Mouse (Mus musculus) cerebellum, adult 2 months (tissue): ENCODE results near the gene Rps2. TPM values are rescaled to one million over a fixed set of nuclear protein-coding genes. Genes with fewer than 3 reads are reported as not detected.

Experiments
- DNase-seq, 2 experiments: peaks; one replicate each; pipeline ENCODE4 v3.0.0; 2021
- H3K27ac ChIP-seq: fragments of 200-500 bp; 2 replicates; pipeline ENCODE4 v1.5.1; 2012; ENCODE audit warnings: low read length, control low read depth, inconsistent platforms; ENCODE audit not compliant: insufficient read depth
- H3K27me3 ChIP-seq: fragments of 200-500 bp; 2 replicates; pipeline ENCODE4 v1.6.1; 2012; ENCODE audit warnings: inconsistent platforms, mild to moderate bottlenecking, low read length, moderate library complexity; ENCODE audit not compliant: control insufficient read depth, insufficient read depth
- H3K4me1 ChIP-seq: fragments of 200-500 bp; 2 replicates; pipeline ENCODE4 v1.6.1; 2011; ENCODE audit warnings: low read length; ENCODE audit not compliant: control insufficient read depth, insufficient read depth
- H3K4me3 ChIP-seq: fragments of 200-500 bp; replicated peaks from 2 replicates; pipeline ENCODE3; 2011; ENCODE audit warnings: mild to moderate bottlenecking, low read depth, low read length, control low read depth; ENCODE audit not compliant: insufficient read depth
- CTCF ChIP-seq: fragments of 200-500 bp; IDR thresholded peaks from 2 replicates; pipeline ENCODE4 v1.5.1; 2011; ENCODE audit warnings: low read depth, mild to moderate bottlenecking, control low read depth, low read length, moderate library complexity, borderline replicate concordance; ENCODE audit not compliant: insufficient read depth
- POLR2A ChIP-seq: fragments of 200-500 bp; IDR thresholded peaks from 2 replicates; pipeline ENCODE4 v1.6.1; 2011; ENCODE audit warnings: low read length, control low read depth, borderline replicate concordance; ENCODE audit not compliant: insufficient read depth
- WGBS: fragments of 180-500 bp; shearing (Covaris S2); methylation state at CpG from one replicate; pipeline ENCODE4 v1.1.7; 2018; 5-methylcytosine and 5-hydroxymethylcytosine counted together
- polyA plus RNA-seq: library from polyadenylated mRNA; depleted of rRNA; stranded (reverse); fragments of >200 nt; gene quantifications from 2 replicates; pipeline ENCODE4 v1.2.3, GENCODE M21; 2012

Rps2 gene
- polyA plus RNA-seq, 1 experiment, result 621 TPM

GRCm38 (mm10) chr17:24677500-24678080 lies 40.3 kb upstream of the Rps2 start:
- H3K27ac ChIP-seq, result no peak overlapping the region
- TF ChIP-seq POLR2A (no peak), CTCF (no peak)
- no peak overlapping the region for H3K4me3 ChIP-seq
- H3K4me1 ChIP-seq, result peaks cover 22% of the 10 kb centered on the region
- no peaks in the 10 kb centered on the region for H3K27me3 ChIP-seq
- DNase-seq, result no peak
- 92% methylated on average over 24 of the region's 24 CpGs for WGBS

- H3K27me3 ChIP-seq, result no peaks in the 10 kb centered on the region
- no peak overlapping the region for H3K27ac ChIP-seq
- TF ChIP-seq POLR2A (no peak), CTCF (no peak)
- no peak for DNase-seq
- no peak overlapping the region for H3K4me3 ChIP-seq
- H3K4me1 ChIP-seq, result peaks cover 20% of the 10 kb centered on the region
- 50% methylated on average over 16 of the region's 16 CpGs for WGBS
Observed at GRCm38 (mm10) chr17:24686514-24686913, 31.4 kb upstream of the Rps2 start.

GRCm38 (mm10) chr17:24687146-24687595 lies 30.7 kb upstream of the Rps2 start:
- WGBS, result 16% methylated on average over 25 of the region's 25 CpGs
- Histone ChIP-seq H3K4me3 (peak overlapping the region; percentile 26), H3K27ac (no peak overlapping the region), H3K27me3 (no peaks in the 10 kb centered on the region), H3K4me1 (peaks cover 20% of the 10 kb centered on the region)
- DNase-seq, result no peak
- no peak for TF ChIP-seq POLR2A
- TF ChIP-seq CTCF, result no peak

GRCm38 (mm10) chr17:24687599-24687998 lies 30.3 kb upstream of the Rps2 start:
- TF ChIP-seq POLR2A, result no peak
- no peak for TF ChIP-seq CTCF
- Histone ChIP-seq H3K27ac (no peak overlapping the region), H3K27me3 (no peaks in the 10 kb centered on the region), H3K4me3 (peak overlapping the region; percentile 26), H3K4me1 (peaks cover 20% of the 10 kb centered on the region)
- 38% methylated on average over 23 of the region's 23 CpGs for WGBS
- no peak for DNase-seq

- peak within 1 kb of the TSS; percentile 78 for H3K4me3 ChIP-seq
- H3K27ac ChIP-seq, result peak within 1 kb of the TSS; percentile 93
- TF ChIP-seq CTCF (no peak), POLR2A (peak; percentile 81)
- peaks cover 20% of the 10 kb centered on the region for H3K4me1 ChIP-seq
- WGBS, result under 1% methylated on average over 55 of the region's 55 CpGs
- no peaks in the 10 kb centered on the region for H3K27me3 ChIP-seq
- peak; percentile 62 to 75 for DNase-seq
Observed at GRCm38 (mm10) chr17:24689251-24690081, 28.4 kb upstream of the Rps2 start, which contains the start of gene Syngr3. TSS of gene Syngr3 (minus strand) at chr17:24689955.

- Histone ChIP-seq H3K4me3 (no peak overlapping the region), H3K4me1 (peaks cover 13% of the 10 kb centered on the region), H3K27me3 (no peaks in the 10 kb centered on the region), H3K27ac (no peak overlapping the region)
- no peak for DNase-seq
- WGBS, result 86% methylated on average over 5 of the region's 5 CpGs
- no peak for TF ChIP-seq CTCF
- TF ChIP-seq POLR2A, result no peak
Observed at GRCm38 (mm10) chr17:24692385-24692784, 25.5 kb upstream of the Rps2 start.

DNA sequence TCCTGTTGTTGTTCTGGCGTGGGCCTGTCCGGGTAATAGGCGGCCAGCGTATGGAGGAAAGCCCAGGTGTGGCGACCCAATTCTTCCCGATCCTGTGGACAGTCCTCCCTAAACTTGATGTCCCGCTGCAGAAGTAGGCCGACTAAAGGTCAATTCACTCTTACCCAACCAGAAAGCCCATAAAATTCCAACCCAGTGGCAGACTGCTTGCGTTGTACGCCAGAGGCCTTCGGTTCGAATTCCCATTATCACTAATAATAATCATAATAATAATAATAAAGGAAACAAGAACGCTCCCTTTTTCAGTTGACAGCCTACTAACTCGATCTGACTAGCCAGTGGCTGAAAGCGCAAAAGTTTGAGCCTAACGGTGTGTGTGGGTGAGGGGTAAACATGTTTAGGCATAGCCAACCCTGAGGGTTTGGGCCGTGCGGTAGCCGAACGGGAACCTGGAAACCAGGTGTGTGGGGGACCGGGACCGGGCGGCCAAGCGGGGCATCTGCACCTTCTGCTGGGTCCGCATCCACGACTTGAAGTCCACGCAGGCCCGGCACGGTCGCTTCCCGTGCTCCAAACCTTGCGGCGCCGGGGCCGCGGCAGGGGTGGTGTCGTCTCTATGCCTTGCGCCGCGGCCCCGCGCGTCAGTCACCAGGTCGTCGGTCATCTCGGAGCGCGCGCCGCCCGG lies 22.4 kb upstream of the Rps2 start:
- 6% methylated on average over 51 of the region's 51 CpGs for WGBS
- DNase-seq, result no peak
- Histone ChIP-seq H3K27ac (peak overlapping the region; percentile 45; the same call in 1 of the 2 replicates), H3K4me3 (peak overlapping the region; percentile 67), H3K4me1 (no peaks in the 10 kb centered on the region), H3K27me3 (no peaks in the 10 kb centered on the region)
- TF ChIP-seq CTCF (no peak), POLR2A (no peak)
